In genomic region chr7:100176269-100176668, GRCm38 (mm10) we compare ENCODE assay signal across 15 mouse cellular contexts. TPM values are rescaled to one million over a fixed set of nuclear protein-coding genes. Genes with fewer than 3 reads are reported as not detected.
DNase-seq lines count a peak whose midpoint lies in the region; ATAC-seq lines count a peak whose summit lies in the region.
"Had no signal": no experiment of that assay in that cellular context is flagged by ENCODE, and none has a peak within 500 bp of the region (broad histone marks: within the 10 kb centered on the region; RNA-seq: fewer than 3 reads in every experiment).

Kcne3 (plus strand) TSS chr7:100176502.

- no peak for ATAC-seq in heart, embryonic 13.5 days (ENCODE audit: extremely low read depth, insufficient number of reproducible peaks, low FRiP score, low TSS enrichment)
- no peak for ATAC-seq in intestine, embryonic 15.5 days
- peak; percentile 19 for ATAC-seq in megakaryocyte progenitor cell, adult 5-6 weeks (replicated peaks; ENCODE audit: poor library complexity)

- H3K4me2 ChIP-seq in heart, embryonic 13.5 days: no peak within 1 kb of the TSS
- H3K4me2 ChIP-seq in intestine, embryonic 15.5 days (replicated peaks): no peak within 1 kb of the TSS
- H3K4me2 ChIP-seq: lung, embryonic 14.5 days had no signal

- no peak within 1 kb of the TSS for H3K9ac ChIP-seq in heart, embryonic 13.5 days
- H3K9ac ChIP-seq in intestine, embryonic 15.5 days: no peak within 1 kb of the TSS
- H3K9ac ChIP-seq: lung, embryonic 14.5 days had no signal

- H3K4me1 ChIP-seq in heart, embryonic 13.5 days: peaks cover 14% of the 10 kb centered on the region
- H3K4me1 ChIP-seq in heart, embryonic 10.5 days: peaks cover 20% of the 10 kb centered on the region
- peaks cover 12% of the 10 kb centered on the region; the same call in 1 of the 2 replicates for H3K4me1 ChIP-seq in intestine, embryonic 15.5 days (replicated peaks)

- H3K4me3 ChIP-seq in heart, embryonic 13.5 days: no peak within 1 kb of the TSS
- no peak within 1 kb of the TSS for H3K4me3 ChIP-seq in heart, embryonic 10.5 days
- no peak within 1 kb of the TSS for H3K4me3 ChIP-seq in intestine, embryonic 15.5 days (replicated peaks)
- H3K4me3 ChIP-seq: erythroblast, embryonic 14.5 days; hindbrain, embryonic 10.5 days had no signal

- H3K27me3 ChIP-seq in heart, embryonic 13.5 days (replicated peaks): peaks cover 51% of the 10 kb centered on the region
- peaks cover 57% of the 10 kb centered on the region for H3K27me3 ChIP-seq in heart, embryonic 10.5 days (ENCODE audit: insufficient read depth, poor library complexity, severe bottlenecking)
- H3K27me3 ChIP-seq in intestine, embryonic 15.5 days (replicated peaks): 0 out of 2 replicates have a peak, but pooled peaks cover 4% of the 10 kb centered on the region

- no peaks in the 10 kb centered on the region for H3K9me3 ChIP-seq in heart, embryonic 13.5 days
- no peaks in the 10 kb centered on the region for H3K9me3 ChIP-seq in heart, embryonic 10.5 days
- H3K9me3 ChIP-seq in intestine, embryonic 15.5 days: no peaks in the 10 kb centered on the region
- H3K9me3 ChIP-seq: hindbrain, embryonic 10.5 days had no signal

- 69% methylated on average over 3 of the region's 3 CpGs for WGBS in heart, embryonic 13.5 days
- 67% methylated on average over 3 of the region's 3 CpGs for WGBS in heart, embryonic 10.5 days
- WGBS in intestine, embryonic 15.5 days: 73% methylated on average over 3 of the region's 3 CpGs

- no peak within 1 kb of the TSS for H3K27ac ChIP-seq in heart, embryonic 13.5 days (replicated peaks)
- no peak within 1 kb of the TSS for H3K27ac ChIP-seq in heart, embryonic 10.5 days
- no peak within 1 kb of the TSS for H3K27ac ChIP-seq in intestine, embryonic 15.5 days
- H3K27ac ChIP-seq: hindbrain, embryonic 10.5 days had no signal

- no peaks in the 10 kb centered on the region for H3K36me3 ChIP-seq in heart, embryonic 13.5 days
- no peaks in the 10 kb centered on the region for H3K36me3 ChIP-seq in heart, embryonic 10.5 days
- no peaks in the 10 kb centered on the region for H3K36me3 ChIP-seq in intestine, embryonic 15.5 days
- H3K36me3 ChIP-seq: hindbrain, embryonic 10.5 days had no signal

- DNase-seq in heart, embryonic 10.5 days (ENCODE audit: low spot score): no peak
- peak; percentile 19 for DNase-seq in c-Kit-positive CD71-negative TER-119-negative erythroid progenitor cells, embryonic 14.5 days (ENCODE audit: low read depth)
- no peak for DNase-seq in adrenal gland, postnatal 25 days
- DNase-seq in gastrocnemius, postnatal 10 days: no peak
- no peak for DNase-seq in lung, postnatal 14 days
- DNase-seq: B cell, adult 2 months; cerebellum, postnatal 25 days; kidney, adult 18-20 months; lung, embryonic 14.5 days had no signal

RNA-seq across cellular contexts. Expression of gene Kcne3, which starts in this region (rescaled TPM):
- 11.0 and 14.0 TPM in 2 replicates for polyA plus RNA-seq in heart, embryonic 13.5 days (2015; fragmentation: Nextera tagmentation; extraction: Ambion mirVana)
- 4.2 and 5.9 TPM in 2 replicates for polyA plus RNA-seq in heart, embryonic 10.5 days (2016; fragmentation: Nextera tagmentation; extraction: Ambion mirVana)
- 58.7 and 63.1 TPM in 2 replicates for polyA plus RNA-seq in intestine, embryonic 15.5 days (2015; fragmentation: Nextera tagmentation; extraction: Ambion mirVana)
- total RNA-seq in megakaryocyte progenitor cell, adult 5-6 weeks (2015): 0.59 and 0.77 TPM in 2 replicates
- 2.0 and 4.2 TPM in 2 replicates for total RNA-seq in megakaryocyte progenitor cell, adult 5-6 weeks (2017)
- total RNA-seq in adrenal gland, postnatal 25 days (2021): 0.85 and 1.3 TPM in 2 replicates
- under 1 TPM; 0.70 to 0.84 TPM for total RNA-seq in gastrocnemius, postnatal 10 days (2021)
- total RNA-seq: left cerebral cortex, postnatal 10 days had no signal
- polyA plus RNA-seq: erythroblast, embryonic 14.5 days had no signal
